16 mouse cellular contexts compared by ENCODE assay signal in genomic region chr17:7774101-7774500, GRCm38 (mm10). TPM values are rescaled to one million over a fixed set of nuclear protein-coding genes. Genes with fewer than 3 reads are reported as not detected.
DNase-seq lines count a peak whose midpoint lies in the region.
"Had no signal": no experiment of that assay in that cellular context is flagged by ENCODE, and none has a peak within 500 bp of the region (broad histone marks: within the 10 kb centered on the region; RNA-seq: fewer than 3 reads in every experiment).

No protein-coding gene starts in this region.

- DNase-seq in heart, adult 11 months: peak; percentile 29
- no peak for DNase-seq in heart, adult 18-20 months
- peak; percentile 6 to 28 for DNase-seq in left cerebral cortex, adult 18-20 months (ENCODE audit: low spot score in 2 of 2)
- DNase-seq in left cerebral cortex, adult 8-10 months (ENCODE audit: low spot score in 2 of 2): no peak
- DNase-seq in right cerebral cortex, adult 18-20 months: peak; percentile 24
- DNase-seq in right cerebral cortex, postnatal 25 days: no peak
- peak; percentile 32 to 36 for DNase-seq in right cerebral cortex, adult 2 months (ENCODE audit: low spot score in 2 of 2)
- DNase-seq in right cerebral cortex, postnatal 10 days (ENCODE audit: low spot score in 2 of 2): no peak
- DNase-seq: adrenal gland, adult 2 months; adrenal gland, adult 8-10 months; adrenal gland, postnatal 10 days; adrenal gland, postnatal 14 days; adrenal gland, postnatal 25 days; B cell, adult 2 months; cerebellum, adult 11 months; cerebellum, adult 11-12 months had no signal

RNA-seq across cellular contexts. Expression of gene Fndc1, which starts 53.0 kb away (rescaled TPM):
- 10 to 100 TPM; 12.3 to 15.9 TPM for total RNA-seq in heart, adult 18-20 months (2021)
- 1 to 10 TPM; 4.5 to 4.6 TPM for total RNA-seq in left cerebral cortex, adult 18-20 months (2021)
- 1 to 10 TPM; 3.9 to 6.2 (median 4.9) TPM for total RNA-seq in left cerebral cortex, adult 8-10 months (2022)

Comparison
In these comparisons a context has a peak if more than half of its experiments do, and no peak if none do; other contexts are left out.
1. DNase-seq: peak in heart, adult 11 months (single experiment), left cerebral cortex, adult 18-20 months (2 of 2), right cerebral cortex, adult 18-20 months (single experiment) and right cerebral cortex, adult 2 months (2 of 2); none in heart, adult 18-20 months (0 of 2), left cerebral cortex, adult 8-10 months (0 of 2), right cerebral cortex, postnatal 25 days (single experiment) and right cerebral cortex, postnatal 10 days (0 of 2).